Mouse (Mus musculus) spleen, adult 2 months (tissue): Measurements from ENCODE around the gene Prim2. TPM values are rescaled to one million over a fixed set of nuclear protein-coding genes. Genes with fewer than 3 reads are reported as not detected.
"Not testable (repeated sequence)": the region's sequence is repeated elsewhere in the genome, so short reads cannot be mapped to it uniquely, and the experiment has no call there.

ENCODE experiments used
- DNase-seq, 2 experiments: peaks; one replicate each; pipeline versions ENCODE4 v3.0.0 to v3.0.0-alpha.2; 2012 to 2021; ENCODE audit warnings: low spot score in 2 of 2, low read depth in 1 of 2
- H3K27ac ChIP-seq: fragments of 200-500 bp; 2 replicates; pipeline ENCODE4 v1.5.1; 2012; ENCODE audit warnings: low read length, inconsistent platforms; ENCODE audit not compliant: insufficient read depth
- H3K27me3 ChIP-seq: fragments of 200-500 bp; 2 replicates; pipeline ENCODE4 v1.6.1; 2012; ENCODE audit warnings: mild to moderate bottlenecking, moderate library complexity, low read length, inconsistent platforms; ENCODE audit not compliant: control insufficient read depth, insufficient read depth
- H3K36me3 ChIP-seq: fragments of 200-500 bp; 2 replicates; pipeline ENCODE4 v1.6.1; 2012; ENCODE audit warnings: mild to moderate bottlenecking, low read length, inconsistent platforms; ENCODE audit not compliant: control insufficient read depth, insufficient read depth
- H3K4me1 ChIP-seq: fragments of 200-500 bp; 2 replicates; pipeline ENCODE4 v1.6.1; 2011; ENCODE audit warnings: inconsistent platforms; ENCODE audit not compliant: control insufficient read depth, insufficient read depth, insufficient read length
- H3K4me3 ChIP-seq: fragments of 200-500 bp; 2 replicates; pipeline ENCODE4 v1.5.1; 2011; ENCODE audit warnings: mild to moderate bottlenecking, inconsistent platforms; ENCODE audit not compliant: insufficient read depth, insufficient read length; ENCODE audit errors: extremely low read depth
- CTCF ChIP-seq: fragments of 200-500 bp; IDR thresholded peaks from 2 replicates; pipeline ENCODE4 v1.5.1; 2011; ENCODE audit warnings: mild to moderate bottlenecking, inconsistent platforms; ENCODE audit not compliant: insufficient read depth, insufficient read length, insufficient replicate concordance; ENCODE audit errors: extremely low read depth
- POLR2A ChIP-seq: fragments of 200-500 bp; IDR thresholded peaks from 2 replicates; pipeline ENCODE4 v1.6.1; 2011; ENCODE audit warnings: low read depth, low read length, inconsistent platforms
- WGBS: fragments of 180-500 bp; shearing (Covaris S2); methylation state at CpG from one replicate; pipeline ENCODE4 v1.1.7; 2018; 5-methylcytosine and 5-hydroxymethylcytosine counted together
- polyA plus RNA-seq: library from polyadenylated mRNA; depleted of rRNA; stranded (reverse); fragments of >200 nt; gene quantifications from 2 replicates; pipeline ENCODE4 v1.2.3, GENCODE M21; 2012

Gene Prim2
- polyA plus RNA-seq, 1 experiment: 2.9 TPM

GRCm38 (mm10) chr1:33647173-33647572, 22.4 kb downstream of the Prim2 start:
- Histone ChIP-seq H3K4me1 (no peaks in the 10 kb centered on the region), H3K27me3 (no peaks in the 10 kb centered on the region), H3K4me3 (no peak overlapping the region), H3K36me3 (peaks cover 13% of the 10 kb centered on the region), H3K27ac (no peak overlapping the region)
- WGBS: 84% methylated on average over 4 of the region's 4 CpGs
- TF ChIP-seq CTCF: peak; percentile 25; the same call in 1 of the 2 replicates
- no peak for TF ChIP-seq POLR2A
- no peak for DNase-seq

- Histone ChIP-seq H3K27me3 (no peaks in the 10 kb centered on the region), H3K4me1 (no peaks in the 10 kb centered on the region), H3K4me3 (no peak overlapping the region), H3K27ac (no peak overlapping the region), H3K36me3 (peaks cover 11% of the 10 kb centered on the region)
- DNase-seq: no peak
- no peak for TF ChIP-seq CTCF
- WGBS: 94% methylated on average over 1 of the region's 1 CpGs
Measured at GRCm38 (mm10) chr1:33645689-33646088, 23.9 kb downstream of the Prim2 start.

GRCm38 (mm10) chr1:33641139-33641538, 28.5 kb downstream of the Prim2 start:
- H3K27me3 ChIP-seq: no peaks in the 10 kb centered on the region

GRCm38 (mm10) chr1:33640089-33640488, 29.5 kb downstream of the Prim2 start:
- TF ChIP-seq POLR2A (no peak), CTCF (no peak)
- Histone ChIP-seq H3K4me1 (no peaks in the 10 kb centered on the region), H3K27me3 (no peaks in the 10 kb centered on the region), H3K27ac (no peak overlapping the region), H3K36me3 (peaks cover 6% of the 10 kb centered on the region), H3K4me3 (no peak overlapping the region)
- 97% methylated on average over 5 of the region's 5 CpGs for WGBS
- no peak for DNase-seq

More at GRCm38 (mm10) chr1:33641139-33641538, 28.5 kb downstream of the Prim2 start:
- no peak for DNase-seq
- Histone ChIP-seq H3K4me3 (no peak overlapping the region), H3K36me3 (peaks cover 5% of the 10 kb centered on the region), H3K4me1 (no peaks in the 10 kb centered on the region), H3K27ac (no peak overlapping the region)
- WGBS: 94% methylated on average over 2 of the region's 2 CpGs
- TF ChIP-seq CTCF: no peak
- TF ChIP-seq POLR2A: no peak

- Histone ChIP-seq H3K27ac (no peak overlapping the region), H3K36me3 (peaks cover 6% of the 10 kb centered on the region), H3K4me3 (no peak overlapping the region), H3K4me1 (no peaks in the 10 kb centered on the region), H3K27me3 (no peaks in the 10 kb centered on the region)
- no peak for DNase-seq
- TF ChIP-seq CTCF (no peak), POLR2A (no peak)
- WGBS: 89% methylated on average over 7 of the region's 7 CpGs
Measured at GRCm38 (mm10) chr1:33639234-33639633, 30.4 kb downstream of the Prim2 start.

DNA sequence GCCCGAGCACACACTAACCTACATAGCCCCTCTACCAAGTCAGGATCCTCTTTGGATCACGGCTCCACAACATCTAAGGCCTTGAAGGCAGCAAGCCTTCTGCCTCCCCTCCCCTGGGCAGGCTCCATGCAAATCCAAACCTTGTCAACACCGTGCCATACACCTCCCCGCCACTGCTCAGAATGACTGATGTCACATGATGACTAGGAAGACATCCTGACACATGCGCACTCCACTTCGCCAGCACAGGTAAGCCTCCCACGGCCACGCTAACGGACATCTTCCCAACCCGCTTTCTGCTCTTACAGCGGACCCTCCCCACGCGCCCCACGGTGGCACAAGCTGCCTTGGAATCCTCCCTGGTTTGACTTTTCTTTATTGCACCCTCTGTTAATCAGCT, 31.8 kb downstream of the Prim2 start:
- DNase-seq: no peak
- no peaks in the 10 kb centered on the region for H3K4me1 ChIP-seq
- H3K27me3 ChIP-seq: no peaks in the 10 kb centered on the region
- 97% methylated on average over 14 of the region's 14 CpGs for WGBS
- H3K36me3 ChIP-seq: peaks cover 8% of the 10 kb centered on the region
- TF ChIP-seq POLR2A (no peak), CTCF (no peak)
- H3K27ac ChIP-seq: no peak overlapping the region
- no peak overlapping the region for H3K4me3 ChIP-seq

DNA sequence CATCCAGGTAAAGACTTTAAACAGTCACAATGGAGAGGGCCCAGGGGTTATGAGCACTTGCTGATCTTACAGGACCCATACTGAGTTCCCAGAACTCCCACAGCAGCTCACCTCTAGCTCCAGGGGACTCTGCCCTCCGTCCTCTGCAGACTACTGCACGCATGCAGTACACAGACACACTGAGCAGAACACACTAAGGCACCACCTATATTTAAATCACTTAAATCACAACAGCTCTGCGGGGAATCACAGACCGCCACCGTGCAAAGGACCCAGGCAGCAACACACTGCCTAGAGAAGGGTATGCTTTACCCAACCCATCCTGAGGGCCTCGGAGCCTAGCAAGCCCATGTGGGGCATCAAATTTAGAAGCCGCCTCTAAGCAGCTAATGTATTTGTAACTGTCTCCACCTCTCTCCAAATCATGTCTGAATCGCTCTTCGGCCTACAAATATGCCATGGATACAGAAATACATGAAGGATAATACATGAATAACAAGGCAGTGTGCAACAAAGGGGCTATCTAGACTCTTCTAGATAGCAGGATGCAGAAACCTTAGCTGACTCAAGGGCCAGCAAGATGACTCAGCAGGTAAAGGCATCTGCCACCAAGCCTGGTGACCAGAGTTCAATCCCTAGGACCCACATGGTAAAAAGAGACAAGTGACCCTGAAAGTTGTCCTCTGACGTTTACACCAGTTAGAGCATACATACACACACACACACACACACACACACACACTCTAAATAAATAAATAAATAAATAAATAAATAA, 33.0 kb downstream of the Prim2 start:
- 97% methylated on average over 10 of the region's 10 CpGs for WGBS
- TF ChIP-seq CTCF: no peak
- no peak for TF ChIP-seq POLR2A
- Histone ChIP-seq H3K4me1 (no peaks in the 10 kb centered on the region), H3K27ac (no peak overlapping the region), H3K27me3 (no peaks in the 10 kb centered on the region), H3K4me3 (no peak overlapping the region), H3K36me3 (peaks cover 4% of the 10 kb centered on the region)
- DNase-seq: no peak

- H3K27ac ChIP-seq, DNase-seq, H3K36me3 ChIP-seq, H3K4me3 ChIP-seq, H3K27me3 ChIP-seq, H3K4me1 ChIP-seq: not testable (repeated sequence)
- 90% methylated on average over 1 of the region's 1 CpGs for WGBS
Measured at GRCm38 (mm10) chr1:33631002-33631618, 38.5 kb downstream of the Prim2 start.
